Mouse (Mus musculus) heart, embryonic 13.5 days (tissue): ENCODE measurements around the gene Thrsp. TPM values are rescaled to one million over a fixed set of nuclear protein-coding genes. Genes with fewer than 3 reads are reported as not detected.

Source experiments
- ATAC-seq: fragments of 200-750 bp; cut with Nextera tagmentation; 2 replicates; pipeline ENCODE4 v1.8.0; 2017; ENCODE audit warnings: moderate TSS enrichment; ENCODE audit not compliant: insufficient number of reproducible peaks, low FRiP score, low TSS enrichment; ENCODE audit errors: extremely low read depth
- H3K27ac ChIP-seq: fragments of 300-500 bp; sonication (generic); replicated peaks from 2 replicates; pipeline ENCODE4 v1.5.1; 2015; ENCODE audit warnings: moderate library complexity, mild to moderate bottlenecking, inconsistent platforms
- H3K27me3 ChIP-seq: fragments of 300-500 bp; sonication (generic); replicated peaks from 2 replicates; pipeline ENCODE4 v1.6.1; 2015; ENCODE audit warnings: mild to moderate bottlenecking, inconsistent platforms
- H3K36me3 ChIP-seq: fragments of 300-500 bp; sonication (generic); 2 replicates; pipeline ENCODE4 v1.6.1; 2015; ENCODE audit warnings: mild to moderate bottlenecking, inconsistent platforms
- H3K4me1 ChIP-seq: fragments of 300-500 bp; sonication (generic); 2 replicates; pipeline ENCODE4 v1.6.1; 2015; ENCODE audit warnings: inconsistent platforms
- H3K4me2 ChIP-seq: fragments of 300-500 bp; sonication (generic); 2 replicates; pipeline ENCODE4 v1.6.1; 2015; ENCODE audit warnings: inconsistent platforms, mild to moderate bottlenecking, moderate library complexity
- H3K4me3 ChIP-seq: fragments of 300-500 bp; sonication (generic); 2 replicates; pipeline ENCODE4 v1.5.1; 2015; ENCODE audit warnings: moderate library complexity, mild to moderate bottlenecking, inconsistent platforms
- H3K9ac ChIP-seq: fragments of 300-500 bp; sonication (generic); 2 replicates; pipeline ENCODE4 v1.6.1; 2015; ENCODE audit warnings: inconsistent platforms, mild to moderate bottlenecking, moderate library complexity
- H3K9me3 ChIP-seq: fragments of 300-500 bp; sonication (generic); 2 replicates; pipeline ENCODE4 v1.6.1; 2016; ENCODE audit warnings: inconsistent platforms
- WGBS: fragments of 180-500 bp; shearing (Covaris S2); methylation state at CpG from one replicate; pipeline ENCODE4 v1.1.7; 2015; ENCODE audit warnings: mixed read lengths; 5-methylcytosine and 5-hydroxymethylcytosine counted together
- polyA plus RNA-seq: library from polyadenylated mRNA; unstranded; fragments of >200 nt; fragmentation: Nextera tagmentation; extraction: Ambion mirVana; gene quantifications from 2 replicates; pipeline ENCODE4 v1.2.1, GENCODE M21; 2015

The Thrsp gene
- polyA plus RNA-seq, 1 experiment from 2014 or later: 1.0 TPM

GRCm38 (mm10) chr7:97388541-97388940 lies 29.0 kb downstream of the Thrsp start:
- WGBS: 94% methylated on average over 4 of the region's 4 CpGs
- Histone ChIP-seq H3K27me3 (no peaks in the 10 kb centered on the region), H3K4me2 (no peak overlapping the region), H3K27ac (no peak overlapping the region), H3K36me3 (peaks cover 93% of the 10 kb centered on the region), H3K9ac (no peak overlapping the region), H3K9me3 (no peaks in the 10 kb centered on the region), H3K4me1 (no peaks in the 10 kb centered on the region), H3K4me3 (no peak overlapping the region)
- ATAC-seq: no peak

DNA sequence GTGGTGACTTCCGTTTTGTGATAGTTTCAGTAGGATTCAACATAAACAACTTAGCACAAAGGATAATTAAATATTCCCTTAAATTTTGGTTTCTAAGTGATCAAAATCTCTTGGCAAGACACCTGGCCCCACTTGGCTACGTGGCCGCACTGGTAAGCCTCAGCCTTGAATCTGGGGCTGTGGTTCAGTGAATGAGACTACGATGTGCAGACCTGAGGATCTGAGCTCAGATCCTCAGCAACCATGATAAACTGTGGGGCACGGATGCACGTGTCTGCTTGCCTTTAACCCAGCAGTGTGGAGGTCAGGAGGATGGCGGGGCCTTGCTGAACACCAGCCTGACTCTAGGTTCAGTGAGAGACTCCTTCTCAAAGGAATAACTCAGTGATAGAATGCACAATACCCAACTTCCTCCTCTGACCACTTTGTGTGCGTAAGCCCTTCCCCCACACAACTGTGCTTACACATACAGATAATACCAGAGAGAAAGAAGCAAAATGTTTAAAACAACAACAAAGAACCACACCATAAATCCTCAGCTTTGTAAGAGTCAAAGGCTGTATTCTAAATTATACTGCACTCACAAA lies 29.9 kb downstream of the Thrsp start:
- no peak overlapping the region for H3K4me3 ChIP-seq
- H3K36me3 ChIP-seq: peaks cover 94% of the 10 kb centered on the region
- H3K4me2 ChIP-seq: no peak overlapping the region
- no peaks in the 10 kb centered on the region for H3K27me3 ChIP-seq
- no peak overlapping the region for H3K9ac ChIP-seq
- no peak for ATAC-seq
- H3K9me3 ChIP-seq: no peaks in the 10 kb centered on the region
- H3K4me1 ChIP-seq: no peaks in the 10 kb centered on the region
- H3K27ac ChIP-seq: no peak overlapping the region
- WGBS: 89% methylated on average over 8 of the region's 8 CpGs

GRCm38 (mm10) chr7:97386806-97387370 lies 30.6 kb downstream of the Thrsp start:
- H3K4me2 ChIP-seq: no peak overlapping the region
- H3K27ac ChIP-seq: no peak overlapping the region
- no peaks in the 10 kb centered on the region for H3K4me1 ChIP-seq
- H3K9ac ChIP-seq: no peak overlapping the region
- H3K27me3 ChIP-seq: no peaks in the 10 kb centered on the region
- peaks cover 95% of the 10 kb centered on the region for H3K36me3 ChIP-seq
- no peaks in the 10 kb centered on the region for H3K9me3 ChIP-seq
- no peak overlapping the region for H3K4me3 ChIP-seq
- ATAC-seq: no peak
- 89% methylated on average over 5 of the region's 5 CpGs for WGBS

DNA sequence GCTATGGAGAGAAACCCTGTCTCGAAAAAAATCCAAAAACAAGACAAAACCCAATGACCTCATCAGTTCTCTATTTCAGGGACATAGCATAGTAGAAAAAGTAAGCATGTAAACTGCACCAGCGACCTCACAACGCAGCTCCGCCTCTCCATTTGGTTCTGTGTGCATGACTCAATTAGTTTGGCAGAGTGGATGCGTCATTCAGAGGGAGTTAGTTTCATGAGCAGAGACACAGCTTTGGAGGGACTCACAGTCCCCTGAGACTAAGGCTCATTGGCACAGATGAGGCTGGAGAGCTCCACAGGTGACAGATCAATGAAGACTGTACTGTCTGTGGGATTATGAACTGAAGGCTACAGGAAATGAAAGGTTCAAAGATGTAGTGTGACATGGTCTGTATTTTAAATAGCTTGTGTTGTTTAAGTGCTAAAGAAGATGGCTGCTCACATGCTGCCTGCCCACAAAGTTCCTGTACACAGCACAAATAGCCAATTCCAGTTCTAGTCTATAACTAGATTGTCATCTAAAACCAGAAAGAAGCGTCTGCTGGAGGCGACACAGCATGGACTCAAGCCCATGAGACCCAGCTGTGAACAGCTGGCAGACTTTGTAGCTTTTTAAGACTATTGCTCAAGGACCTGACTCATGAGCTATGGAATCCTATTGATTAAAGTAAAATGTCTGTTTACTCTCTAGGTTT lies 31.3 kb downstream of the Thrsp start:
- H3K4me2 ChIP-seq: no peak overlapping the region
- peaks cover 95% of the 10 kb centered on the region for H3K36me3 ChIP-seq
- no peaks in the 10 kb centered on the region for H3K9me3 ChIP-seq
- WGBS: 89% methylated on average over 7 of the region's 7 CpGs
- H3K27me3 ChIP-seq: no peaks in the 10 kb centered on the region
- no peak for ATAC-seq
- no peak overlapping the region for H3K9ac ChIP-seq
- H3K4me3 ChIP-seq: no peak overlapping the region
- no peaks in the 10 kb centered on the region for H3K4me1 ChIP-seq
- no peak overlapping the region for H3K27ac ChIP-seq

GRCm38 (mm10) chr7:97383496-97384132 lies 33.9 kb downstream of the Thrsp start:
- H3K4me1 ChIP-seq: no peaks in the 10 kb centered on the region
- H3K27me3 ChIP-seq: no peaks in the 10 kb centered on the region
- no peaks in the 10 kb centered on the region for H3K9me3 ChIP-seq
- H3K4me2 ChIP-seq: no peak overlapping the region
- peaks cover 96% of the 10 kb centered on the region for H3K36me3 ChIP-seq
- 90% methylated on average over 10 of the region's 10 CpGs for WGBS
- ATAC-seq: no peak
- H3K9ac ChIP-seq: no peak overlapping the region
- H3K27ac ChIP-seq: no peak overlapping the region
- no peak overlapping the region for H3K4me3 ChIP-seq

- H3K9me3 ChIP-seq: no peaks in the 10 kb centered on the region
- H3K27me3 ChIP-seq: no peaks in the 10 kb centered on the region
- WGBS: 95% methylated on average over 8 of the region's 8 CpGs
- peaks cover 98% of the 10 kb centered on the region for H3K36me3 ChIP-seq
- H3K9ac ChIP-seq: no peak overlapping the region
- H3K27ac ChIP-seq: no peak overlapping the region
- H3K4me2 ChIP-seq: no peak overlapping the region
- no peaks in the 10 kb centered on the region for H3K4me1 ChIP-seq
- no peak overlapping the region for H3K4me3 ChIP-seq
- no peak for ATAC-seq
Observed at GRCm38 (mm10) chr7:97382661-97383060, 34.9 kb downstream of the Thrsp start.

DNA sequence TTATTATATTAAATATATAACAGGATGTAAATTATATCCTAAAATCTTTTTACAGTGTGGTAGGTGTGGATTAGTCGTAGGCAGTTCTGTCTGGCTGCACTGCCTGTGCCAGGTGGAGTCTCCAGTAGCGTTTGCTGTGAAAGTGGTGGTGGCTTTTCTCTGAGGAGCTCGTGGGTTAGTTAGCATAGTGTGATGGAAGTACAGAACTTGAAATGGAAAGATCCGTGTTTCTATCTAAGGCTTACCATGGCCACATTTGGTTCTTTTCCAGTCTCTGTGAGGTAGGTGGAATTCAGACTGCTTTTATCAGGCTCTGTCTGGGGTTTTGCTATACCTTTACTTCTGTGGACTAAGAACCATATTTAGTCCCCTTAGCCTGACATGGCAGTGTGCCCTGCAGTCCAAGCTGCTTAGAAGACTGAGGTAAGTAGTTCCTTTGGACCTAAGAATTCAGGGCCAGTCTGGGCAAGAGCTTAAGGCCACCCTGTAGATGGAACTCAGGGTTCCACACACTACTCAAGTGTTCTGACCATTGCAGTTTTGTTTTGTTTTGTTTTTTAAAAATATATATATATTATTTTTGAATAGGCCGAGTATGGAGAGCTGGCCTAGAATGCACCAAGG lies 36.9 kb downstream of the Thrsp start:
- no peak overlapping the region for H3K27ac ChIP-seq
- WGBS: 90% methylated on average over 5 of the region's 5 CpGs
- H3K9ac ChIP-seq: no peak overlapping the region
- no peaks in the 10 kb centered on the region for H3K9me3 ChIP-seq
- no peak overlapping the region for H3K4me3 ChIP-seq
- H3K4me2 ChIP-seq: no peak overlapping the region
- peaks cover 95% of the 10 kb centered on the region for H3K36me3 ChIP-seq
- no peaks in the 10 kb centered on the region for H3K27me3 ChIP-seq
- no peak for ATAC-seq
- no peaks in the 10 kb centered on the region for H3K4me1 ChIP-seq

GRCm38 (mm10) chr7:97379304-97379703 lies 38.2 kb downstream of the Thrsp start:
- H3K9me3 ChIP-seq: no peaks in the 10 kb centered on the region
- 86% methylated on average over 5 of the region's 5 CpGs for WGBS
- H3K4me3 ChIP-seq: no peak overlapping the region
- no peak overlapping the region for H3K27ac ChIP-seq
- H3K9ac ChIP-seq: no peak overlapping the region
- H3K4me2 ChIP-seq: no peak overlapping the region
- H3K36me3 ChIP-seq: peaks cover 95% of the 10 kb centered on the region
- no peaks in the 10 kb centered on the region for H3K4me1 ChIP-seq
- no peaks in the 10 kb centered on the region for H3K27me3 ChIP-seq
- no peak for ATAC-seq

- Histone ChIP-seq H3K4me2 (no peak overlapping the region), H3K36me3 (peaks cover 70% of the 10 kb centered on the region), H3K9ac (no peak overlapping the region)
Observed at GRCm38 (mm10) chr7:97375906-97376305, 41.6 kb downstream of the Thrsp start.

GRCm38 (mm10) chr7:97375101-97375500 lies 42.4 kb downstream of the Thrsp start:
- no peaks in the 10 kb centered on the region for H3K9me3 ChIP-seq
- H3K4me1 ChIP-seq: peaks cover 14% of the 10 kb centered on the region
- H3K4me3 ChIP-seq: no peak overlapping the region
- H3K36me3 ChIP-seq: peaks cover 63% of the 10 kb centered on the region
- WGBS: 92% methylated on average over 9 of the region's 9 CpGs
- H3K4me2 ChIP-seq: no peak overlapping the region
- H3K27me3 ChIP-seq: no peaks in the 10 kb centered on the region
- no peak overlapping the region for H3K9ac ChIP-seq
- H3K27ac ChIP-seq: no peak overlapping the region
- no peak for ATAC-seq

More at GRCm38 (mm10) chr7:97375906-97376305, 41.6 kb downstream of the Thrsp start:
- no peak overlapping the region for H3K4me3 ChIP-seq
- no peaks in the 10 kb centered on the region for H3K9me3 ChIP-seq
- H3K27ac ChIP-seq: no peak overlapping the region
- ATAC-seq: no peak
- WGBS: 86% methylated on average over 2 of the region's 2 CpGs
- H3K4me1 ChIP-seq: peaks cover 11% of the 10 kb centered on the region
- H3K27me3 ChIP-seq: no peaks in the 10 kb centered on the region

DNA sequence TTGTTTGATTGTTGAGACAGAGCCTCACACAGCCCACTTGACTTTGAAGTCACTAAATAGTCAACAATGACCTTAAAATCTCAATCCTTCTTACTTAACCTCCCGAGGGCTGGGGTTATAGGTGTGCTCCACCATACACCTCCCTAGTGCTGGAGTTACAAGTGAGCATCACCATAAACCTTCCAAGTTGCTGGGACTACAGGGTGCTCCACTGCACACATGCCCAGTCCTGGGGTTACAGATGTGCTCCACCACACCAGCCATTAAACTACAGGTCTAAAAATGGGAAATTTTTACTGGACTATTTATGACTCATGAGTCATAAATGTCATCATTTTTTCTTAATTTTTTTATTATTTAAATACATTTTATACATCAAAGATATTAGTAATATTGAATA lies 51.6 kb downstream of the Thrsp start:
- H3K9me3 ChIP-seq: no peaks in the 10 kb centered on the region
- H3K4me1 ChIP-seq: peaks cover 2% of the 10 kb centered on the region
- no peak overlapping the region for H3K9ac ChIP-seq
- WGBS: 67% methylated on average over 1 of the region's 1 CpGs
- no peak for ATAC-seq
- H3K27me3 ChIP-seq: no peaks in the 10 kb centered on the region; the same call in 1 of the 2 replicates
- H3K4me3 ChIP-seq: no peak overlapping the region
- H3K36me3 ChIP-seq: no peaks in the 10 kb centered on the region
- no peak overlapping the region for H3K27ac ChIP-seq
- no peak overlapping the region for H3K4me2 ChIP-seq
